Mouse (Mus musculus) ES-Bruce4 (cell line): ENCODE data around the gene Ppm1e.

Experiments
- EP300 ChIP-seq: IDR thresholded peaks from 2 replicates; pipeline ENCODE4 v1.6.1; 2011; ENCODE audit warnings: low read depth, low read length; ENCODE audit not compliant: insufficient read depth
- POLR2A ChIP-seq: IDR thresholded peaks from one replicate; pipeline ENCODE4 v1.8.1; 2011; ENCODE audit warnings: low read length; ENCODE audit not compliant: insufficient read depth

DNA sequence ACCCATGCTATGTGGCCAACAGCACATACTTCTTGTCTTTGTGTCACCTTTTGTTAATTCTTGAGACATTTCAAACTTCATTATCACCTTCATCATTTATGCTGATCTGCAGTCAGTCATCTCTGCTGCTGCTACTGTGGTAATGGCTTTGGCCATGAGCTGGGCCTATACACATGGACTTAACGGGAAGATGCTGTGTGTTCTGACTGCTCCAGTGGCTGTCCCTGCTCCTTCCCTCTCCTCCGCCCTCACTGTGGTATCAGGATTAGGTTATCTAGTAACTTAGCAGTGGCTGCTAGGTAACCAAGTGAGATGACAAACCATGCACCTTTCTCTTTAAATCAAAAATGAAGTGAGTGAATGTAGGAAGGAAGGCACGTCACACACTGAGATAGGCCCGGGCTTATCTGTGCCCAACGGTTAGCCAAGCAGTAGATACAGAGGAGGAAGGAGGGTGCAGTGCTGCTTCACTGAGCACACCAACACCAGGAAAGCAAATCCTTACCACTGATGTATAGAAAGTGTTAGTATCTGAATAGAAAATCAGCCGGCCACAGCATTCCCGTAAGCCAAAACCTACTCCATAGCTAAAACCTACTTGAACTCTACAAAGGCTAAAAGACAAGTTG is 83.3 kb downstream of the Ppm1e start:
- no peak for TF ChIP-seq POLR2A
- no peak for TF ChIP-seq EP300
